Mouse (Mus musculus): ENCODE data around the gene Fate1.

DNA sequence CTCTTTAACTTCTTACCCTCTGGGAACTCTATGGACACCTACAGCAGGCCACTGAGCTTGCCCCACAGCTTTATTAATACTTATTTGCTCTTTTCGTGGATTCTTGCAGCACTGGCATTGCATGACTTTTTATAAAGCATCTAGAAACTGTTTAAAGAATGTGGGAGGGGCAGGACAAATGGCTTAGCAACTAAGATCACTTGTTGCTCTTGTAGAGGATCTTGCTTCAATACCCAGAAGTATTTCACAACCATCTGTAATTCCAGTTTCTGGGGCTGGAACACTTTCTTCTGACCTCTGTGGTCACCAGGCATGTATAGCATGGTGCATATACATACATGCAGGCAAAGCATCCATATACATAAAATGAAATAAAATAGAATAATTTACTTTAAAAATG, 23.2 kb downstream of the Fate1 start:
- TF ChIP-seq POLR2A (IDR thresholded peaks at IDR 0.05; ENCODE audit: low read depth, low read length) (no peak), CTCF (IDR thresholded peaks at IDR 0.05; ENCODE audit: extremely low read depth, insufficient read depth, insufficient read length, insufficient replicate concordance) (no peak)

Measured in spleen, adult 2 months (tissue).